Mouse (Mus musculus) lung, postnatal 0 days (tissue): Measurements from ENCODE around the gene Ctsz. TPM values are rescaled to one million over a fixed set of nuclear protein-coding genes. Genes with fewer than 3 reads are reported as not detected.

Experiments
- ATAC-seq: fragments of 200-750 bp; cut with Nextera tagmentation; 2 replicates; pipeline ENCODE4 v1.8.0; 2017; ENCODE audit warnings: moderate library complexity
- DNase-seq: peaks from one replicate; pipeline ENCODE4 v3.0.0-alpha.2; 2016; ENCODE audit warnings: low spot score
- H3K27ac ChIP-seq: fragments of 300-500 bp; sonication (generic); 2 replicates; pipeline ENCODE4 v1.5.1; 2014; ENCODE audit warnings: antibody characterized with exemption, mild to moderate bottlenecking, low read length, mixed read lengths
- H3K27me3 ChIP-seq: fragments of 300-500 bp; sonication (generic); replicated peaks from 2 replicates; pipeline ENCODE4 v1.6.1; 2014; ENCODE audit warnings: low read length, mixed read lengths; ENCODE audit not compliant: insufficient read depth
- H3K36me3 ChIP-seq: fragments of 300-500 bp; sonication (generic); 2 replicates; pipeline ENCODE4 v1.6.1; 2014; ENCODE audit warnings: low read length, mixed read lengths; ENCODE audit not compliant: insufficient read depth
- H3K4me1 ChIP-seq: fragments of 300-500 bp; sonication (generic); 2 replicates; pipeline ENCODE4 v1.6.1; 2014; ENCODE audit warnings: antibody characterized with exemption, low read depth, low read length, mixed read lengths; ENCODE audit not compliant: insufficient read depth
- H3K4me2 ChIP-seq: fragments of 300-500 bp; sonication (generic); replicated peaks from 2 replicates; pipeline ENCODE4 v1.6.1; 2014; ENCODE audit warnings: low read depth, mild to moderate bottlenecking, low read length, moderate library complexity, mixed read lengths
- H3K4me3 ChIP-seq: fragments of 300-500 bp; sonication (generic); 2 replicates; pipeline ENCODE4 v1.5.1; 2014; ENCODE audit warnings: low read depth, low read length
- H3K9ac ChIP-seq: fragments of 300-500 bp; sonication (generic); replicated peaks from 2 replicates; pipeline ENCODE4 v1.6.1; 2014; ENCODE audit warnings: low read depth, mild to moderate bottlenecking
- H3K9me3 ChIP-seq: fragments of 300-500 bp; sonication (generic); 2 replicates; pipeline ENCODE4 v1.6.1; 2016; ENCODE audit warnings: low read length, mixed read lengths
- CTCF ChIP-seq: IDR thresholded peaks from 2 replicates; pipeline ENCODE4 v1.5.1; 2016; ENCODE audit warnings: antibody characterized with exemption, mild to moderate bottlenecking
- EP300 ChIP-seq: IDR thresholded peaks from 2 replicates; pipeline ENCODE4 v1.6.1; 2016; ENCODE audit warnings: antibody characterized with exemption, mild to moderate bottlenecking, control low read depth
- WGBS: fragments of 180-500 bp; shearing (Covaris S2); extraction: QIAGEN DNeasy Blood & Tissue Kit; methylation state at CpG from one replicate; pipeline ENCODE4 v1.1.7; 2014; 5-methylcytosine and 5-hydroxymethylcytosine counted together
- polyA plus RNA-seq: library from polyadenylated mRNA; unstranded; fragments of >200 nt; fragmentation: Nextera tagmentation; extraction: Ambion mirVana; gene quantifications from 2 replicates; pipeline ENCODE4 v1.2.1, GENCODE M21; 2015

Ctsz gene
- polyA plus RNA-seq, 1 experiment from 2014 or later = 222 TPM

- 7% methylated on average over 30 of the region's 30 CpGs for WGBS
- TF ChIP-seq EP300 (no peak), CTCF (no peak)
- Histone ChIP-seq H3K4me3 (peak overlapping the region; percentile 68), H3K9ac (peak overlapping the region; percentile 79), H3K27me3 (no peaks in the 10 kb centered on the region), H3K4me2 (peak overlapping the region; percentile 79), H3K27ac (peak overlapping the region; percentile 88), H3K36me3 (no peaks in the 10 kb centered on the region), H3K9me3 (no peaks in the 10 kb centered on the region), H3K4me1 (peaks cover 6% of the 10 kb centered on the region; the same call in 1 of the 2 replicates)
- no peak for DNase-seq
- peak; percentile 25 for ATAC-seq
Observed at GRCm38 (mm10) chr2:174472407-174472806, 33.6 kb upstream of the Ctsz start.

GRCm38 (mm10) chr2:174470786-174471405 is 32.1 kb upstream of the Ctsz start:
- WGBS = 84% methylated on average over 7 of the region's 7 CpGs
- DNase-seq (no peak), ATAC-seq (no peak)
- H3K9me3 ChIP-seq = no peaks in the 10 kb centered on the region
- H3K27ac ChIP-seq = no peak overlapping the region
- peaks cover 6% of the 10 kb centered on the region; the same call in 1 of the 2 replicates for H3K4me1 ChIP-seq
- H3K27me3 ChIP-seq = no peaks in the 10 kb centered on the region
- no peak overlapping the region for H3K4me2 ChIP-seq
- no peak overlapping the region for H3K4me3 ChIP-seq
- no peak for TF ChIP-seq EP300
- TF ChIP-seq CTCF = no peak
- no peak overlapping the region for H3K9ac ChIP-seq
- H3K36me3 ChIP-seq = no peaks in the 10 kb centered on the region

- ATAC-seq (no peak), DNase-seq (no peak)
- H3K4me3 ChIP-seq = no peak overlapping the region
- 45% methylated on average over 4 of the region's 4 CpGs for WGBS
- TF ChIP-seq EP300 = no peak
- TF ChIP-seq CTCF = no peak
- no peaks in the 10 kb centered on the region for H3K36me3 ChIP-seq
- H3K27me3 ChIP-seq = no peaks in the 10 kb centered on the region
- peaks cover 6% of the 10 kb centered on the region; the same call in 1 of the 2 replicates for H3K4me1 ChIP-seq
- H3K27ac ChIP-seq = no peak overlapping the region
- H3K9me3 ChIP-seq = no peaks in the 10 kb centered on the region
- no peak overlapping the region for H3K4me2 ChIP-seq
- H3K9ac ChIP-seq = no peak overlapping the region
Observed at GRCm38 (mm10) chr2:174470333-174470732, 31.5 kb upstream of the Ctsz start.

- ATAC-seq = peak; percentile 100
- WGBS = 3% methylated on average over 48 of the region's 48 CpGs
- peak; percentile 20; the same call in 1 of the 2 replicates for TF ChIP-seq CTCF
- no peak for TF ChIP-seq EP300
Observed at GRCm38 (mm10) chr2:174463789-174464523, 25.1 kb upstream of the Ctsz start, which contains the start of gene Atp5e. Gene Atp5e, minus strand, starts transcription at chr2:174464105.

GRCm38 (mm10) chr2:174463370-174463769 is 24.5 kb upstream of the Ctsz start:
- 23% methylated on average over 10 of the region's 10 CpGs for WGBS
- Histone ChIP-seq H3K4me2 (peak overlapping the region; percentile 94), H3K4me1 (peaks cover 8% of the 10 kb centered on the region; the same call in 1 of the 2 replicates), H3K9me3 (no peaks in the 10 kb centered on the region), H3K36me3 (no peaks in the 10 kb centered on the region), H3K9ac (peak overlapping the region; percentile 71), H3K27me3 (no peaks in the 10 kb centered on the region), H3K4me3 (peak overlapping the region; percentile 69), H3K27ac (0 out of 2 replicates have a peak overlapping the region, but pooled peaks have one; percentile 71)
- ATAC-seq (peak; percentile 7), DNase-seq (no peak)
- TF ChIP-seq EP300 (no peak), CTCF (no peak)

More at GRCm38 (mm10) chr2:174463789-174464523, 25.1 kb upstream of the Ctsz start, which contains the start of gene Atp5e:
- DNase-seq = peak; percentile 98
- Histone ChIP-seq H3K36me3 (no peaks in the 10 kb centered on the region), H3K4me2 (peak within 1 kb of the TSS; percentile 94), H3K27me3 (no peaks in the 10 kb centered on the region), H3K9me3 (no peaks in the 10 kb centered on the region), H3K27ac (peak within 1 kb of the TSS; percentile 71; the same call in 1 of the 2 replicates), H3K4me3 (peak within 1 kb of the TSS; percentile 69), H3K9ac (peak within 1 kb of the TSS; percentile 71), H3K4me1 (peaks cover 8% of the 10 kb centered on the region; the same call in 1 of the 2 replicates)

GRCm38 (mm10) chr2:174459365-174459764 is 20.5 kb upstream of the Ctsz start:
- Histone ChIP-seq H3K36me3 (no peaks in the 10 kb centered on the region), H3K4me3 (no peak overlapping the region), H3K9me3 (no peaks in the 10 kb centered on the region), H3K9ac (no peak overlapping the region), H3K4me1 (peaks cover 8% of the 10 kb centered on the region; the same call in 1 of the 2 replicates), H3K27me3 (no peaks in the 10 kb centered on the region), H3K4me2 (no peak overlapping the region), H3K27ac (no peak overlapping the region)
- ATAC-seq = no peak
- no peak for DNase-seq
- TF ChIP-seq EP300 (no peak), CTCF (no peak)
- 45% methylated on average over 2 of the region's 2 CpGs for WGBS
